Mouse (Mus musculus): ENCODE measurements at regions not wholly inside any gene's neighbourhood (a gene's known extent, or its start where the extent isn't known, plus 50 kb on each side); places are given as distances from the start of the nearest gene placed in this dataset.

GRCm38 (mm10) chr13:60497714-60498400, 103.9 kb upstream of the Dapk1 start:
- intact Hi-C loops (cut with DNase I): no loop called here

GRCm38 (mm10) chr13:60504196-60504595, 97.6 kb upstream of the Dapk1 start:
- intact Hi-C loops (cut with DNase I): no loop called here
- no peak for DNase-seq

More at GRCm38 (mm10) chr13:60497714-60498400, 103.9 kb upstream of the Dapk1 start:
- DNase-seq: peak in 1 of 2 experiments; percentile 9

GRCm38 (mm10) chr13:60507611-60508010, 94.1 kb upstream of the Dapk1 start:
- DNase-seq: no peak
- intact Hi-C loops (cut with DNase I): no loop called here

GRCm38 (mm10) chr13:60508054-60508453, 93.7 kb upstream of the Dapk1 start:
- DNase-seq: peak; percentile 39 to 41
- intact Hi-C loops (cut with DNase I): no loop called here

GRCm38 (mm10) chr13:60508856-60509255, 92.9 kb upstream of the Dapk1 start:
- intact Hi-C loops (cut with DNase I): no loop called here
- DNase-seq: no peak

- intact Hi-C loops (cut with DNase I): no loop called here
- DNase-seq: no peak
Measured at GRCm38 (mm10) chr13:60511101-60511500, 90.6 kb upstream of the Dapk1 start.

GRCm38 (mm10) chr13:60511628-60512027, 90.1 kb upstream of the Dapk1 start:
- intact Hi-C loops (cut with DNase I): no loop called here
- no peak for DNase-seq

- no peak for DNase-seq
- intact Hi-C loops (cut with DNase I): no loop called here
Measured at GRCm38 (mm10) chr13:60513756-60514155, 88.0 kb upstream of the Dapk1 start.

- intact Hi-C loops (cut with DNase I): no loop called here
- no peak for DNase-seq
Measured at GRCm38 (mm10) chr13:60514806-60515205, 86.9 kb upstream of the Dapk1 start.

GRCm38 (mm10) chr13:60518010-60518409, 83.7 kb upstream of the Dapk1 start:
- intact Hi-C loops (cut with DNase I): no loop called here
- no peak for DNase-seq

GRCm38 (mm10) chr13:60519708-60520107, 82.0 kb upstream of the Dapk1 start:
- no peak for DNase-seq
- intact Hi-C loops (cut with DNase I): no loop called here

GRCm38 (mm10) chr13:60522719-60523450, 78.9 kb upstream of the Dapk1 start:
- peak; percentile 12 to 24 for DNase-seq
- intact Hi-C loops (cut with DNase I): no loop called here

GRCm38 (mm10) chr13:60527806-60528205, 73.9 kb upstream of the Dapk1 start:
- no peak for DNase-seq
- intact Hi-C loops (cut with DNase I): no loop called here

GRCm38 (mm10) chr13:60528819-60529218, 72.9 kb upstream of the Dapk1 start:
- intact Hi-C loops (cut with DNase I): no loop called here
- no peak for DNase-seq

- intact Hi-C loops (cut with DNase I): no loop called here
- DNase-seq: no peak
Measured at GRCm38 (mm10) chr13:60529381-60530069, 72.2 kb upstream of the Dapk1 start.

- peak; percentile 3 to 4 for DNase-seq
- intact Hi-C loops (cut with DNase I): no loop called here
Measured at GRCm38 (mm10) chr13:60533871-60534427, 67.8 kb upstream of the Dapk1 start.

- intact Hi-C loops (cut with DNase I): no loop called here
- no peak for DNase-seq
Measured at GRCm38 (mm10) chr13:60534501-60534900, 67.2 kb upstream of the Dapk1 start.

GRCm38 (mm10) chr13:60535045-60535444, 66.7 kb upstream of the Dapk1 start:
- DNase-seq: no peak
- intact Hi-C loops (cut with DNase I): no loop called here

- no peak for DNase-seq
- intact Hi-C loops (cut with DNase I): no loop called here
Measured at GRCm38 (mm10) chr13:60536725-60537124, 65.0 kb upstream of the Dapk1 start.

GRCm38 (mm10) chr13:60538110-60538509, 63.6 kb upstream of the Dapk1 start:
- intact Hi-C loops (cut with DNase I): no loop called here

GRCm38 (mm10) chr13:60541165-60541564, 60.6 kb upstream of the Dapk1 start:
- no peak for DNase-seq
- intact Hi-C loops (cut with DNase I): no loop called here

More at GRCm38 (mm10) chr13:60538110-60538509, 63.6 kb upstream of the Dapk1 start:
- no peak for DNase-seq
